Mouse (Mus musculus): ENCODE data around the gene Chic2. TPM values are rescaled to one million over a fixed set of nuclear protein-coding genes. Genes with fewer than 3 reads are reported as not detected.
A peak's percentile ranks its signal among the peaks of the same experiment; 100 is the strongest.

Chic2 gene
- polyA plus RNA-seq, 1 experiment, result 15.3 TPM

- no peak for TF ChIP-seq CTCF (IDR thresholded peaks at IDR 0.05; ENCODE audit: extremely low read depth, insufficient read depth, low read length)
- no peak for TF ChIP-seq POLR2A (IDR thresholded peaks at IDR 0.05; ENCODE audit: extremely low read depth, insufficient read depth, low read length)
- H3K27ac ChIP-seq (ENCODE audit: insufficient read depth, low read length), result no peak overlapping the region
- no peak overlapping the region for H3K4me3 ChIP-seq (ENCODE audit: insufficient read depth, low read length)
- no peaks in the 10 kb centered on the region for H3K4me1 ChIP-seq (ENCODE audit: control insufficient read depth, insufficient read depth, low read length)
Observed at GRCm38 (mm10) chr5:75077051-75077380, 32.4 kb upstream of the Chic2 start.

GRCm38 (mm10) chr5:75076326-75077050, 31.9 kb upstream of the Chic2 start:
- TF ChIP-seq POLR2A (IDR thresholded peaks at IDR 0.05; ENCODE audit: extremely low read depth, insufficient read depth, low read length), result no peak
- TF ChIP-seq CTCF (IDR thresholded peaks at IDR 0.05; ENCODE audit: extremely low read depth, insufficient read depth, low read length), result no peak
- H3K27ac ChIP-seq (ENCODE audit: insufficient read depth, low read length), result no peak overlapping the region
- no peaks in the 10 kb centered on the region for H3K4me1 ChIP-seq (ENCODE audit: control insufficient read depth, insufficient read depth, low read length)
- no peak overlapping the region; the same call in 1 of the 2 replicates for H3K4me3 ChIP-seq (ENCODE audit: insufficient read depth, low read length)

GRCm38 (mm10) chr5:75075383-75075941, 30.9 kb upstream of the Chic2 start, which contains the start of gene Gsx2:
TSS of gene Gsx2 (plus strand) at chr5:75075601.
- peak within 1 kb of the TSS; percentile 22 for H3K4me3 ChIP-seq (ENCODE audit: insufficient read depth, low read length)
- H3K27ac ChIP-seq (ENCODE audit: insufficient read depth, low read length), result no peak within 1 kb of the TSS
- no peaks in the 10 kb centered on the region for H3K4me1 ChIP-seq (ENCODE audit: control insufficient read depth, insufficient read depth, low read length)
- TF ChIP-seq POLR2A (IDR thresholded peaks at IDR 0.05; ENCODE audit: extremely low read depth, insufficient read depth, low read length) (no peak), CTCF (IDR thresholded peaks at IDR 0.05; ENCODE audit: extremely low read depth, insufficient read depth, low read length) (no peak)

- H3K4me1 ChIP-seq (ENCODE audit: control insufficient read depth, insufficient read depth, low read length), result no peaks in the 10 kb centered on the region
- TF ChIP-seq POLR2A (IDR thresholded peaks at IDR 0.05; ENCODE audit: extremely low read depth, insufficient read depth, low read length), result no peak
- no peak for TF ChIP-seq CTCF (IDR thresholded peaks at IDR 0.05; ENCODE audit: extremely low read depth, insufficient read depth, low read length)
- H3K4me3 ChIP-seq (ENCODE audit: insufficient read depth, low read length), result no peak overlapping the region
- H3K27ac ChIP-seq (ENCODE audit: insufficient read depth, low read length), result no peak overlapping the region
Observed at GRCm38 (mm10) chr5:75074537-75075382, 30.2 kb upstream of the Chic2 start.

- Histone ChIP-seq H3K4me3 (ENCODE audit: insufficient read depth, low read length) (no peak overlapping the region), H3K4me1 (ENCODE audit: control insufficient read depth, insufficient read depth, low read length) (no peaks in the 10 kb centered on the region), H3K27ac (ENCODE audit: insufficient read depth, low read length) (no peak overlapping the region)
- no peak for TF ChIP-seq POLR2A (IDR thresholded peaks at IDR 0.05; ENCODE audit: extremely low read depth, insufficient read depth, low read length)
- TF ChIP-seq CTCF (IDR thresholded peaks at IDR 0.05; ENCODE audit: extremely low read depth, insufficient read depth, low read length), result no peak
Observed at GRCm38 (mm10) chr5:75074132-75074531, 29.6 kb upstream of the Chic2 start.

GRCm38 (mm10) chr5:75073684-75074083, 29.1 kb upstream of the Chic2 start:
- H3K27ac ChIP-seq (ENCODE audit: insufficient read depth, low read length), result no peak overlapping the region

GRCm38 (mm10) chr5:75073167-75073566, 28.6 kb upstream of the Chic2 start:
- no peaks in the 10 kb centered on the region for H3K4me1 ChIP-seq (ENCODE audit: control insufficient read depth, insufficient read depth, low read length)
- no peak overlapping the region for H3K4me3 ChIP-seq (ENCODE audit: insufficient read depth, low read length)
- H3K27ac ChIP-seq (ENCODE audit: insufficient read depth, low read length), result no peak overlapping the region
- no peak for TF ChIP-seq CTCF (IDR thresholded peaks at IDR 0.05; ENCODE audit: extremely low read depth, insufficient read depth, low read length)
- no peak for TF ChIP-seq POLR2A (IDR thresholded peaks at IDR 0.05; ENCODE audit: extremely low read depth, insufficient read depth, low read length)

More at GRCm38 (mm10) chr5:75073684-75074083, 29.1 kb upstream of the Chic2 start:
- H3K4me3 ChIP-seq (ENCODE audit: insufficient read depth, low read length), result no peak overlapping the region
- TF ChIP-seq POLR2A (IDR thresholded peaks at IDR 0.05; ENCODE audit: extremely low read depth, insufficient read depth, low read length) (no peak), CTCF (IDR thresholded peaks at IDR 0.05; ENCODE audit: extremely low read depth, insufficient read depth, low read length) (no peak)
- no peaks in the 10 kb centered on the region for H3K4me1 ChIP-seq (ENCODE audit: control insufficient read depth, insufficient read depth, low read length)

GRCm38 (mm10) chr5:75072532-75072931, 28.0 kb upstream of the Chic2 start:
- H3K4me3 ChIP-seq (ENCODE audit: insufficient read depth, low read length), result no peak overlapping the region
- TF ChIP-seq CTCF (IDR thresholded peaks at IDR 0.05; ENCODE audit: extremely low read depth, insufficient read depth, low read length) (no peak), POLR2A (IDR thresholded peaks at IDR 0.05; ENCODE audit: extremely low read depth, insufficient read depth, low read length) (no peak)
- no peaks in the 10 kb centered on the region for H3K4me1 ChIP-seq (ENCODE audit: control insufficient read depth, insufficient read depth, low read length)

GRCm38 (mm10) chr5:75071951-75072350, 27.4 kb upstream of the Chic2 start:
- H3K4me1 ChIP-seq (ENCODE audit: control insufficient read depth, insufficient read depth, low read length), result no peaks in the 10 kb centered on the region
- H3K4me3 ChIP-seq (ENCODE audit: insufficient read depth, low read length), result no peak overlapping the region
- H3K27ac ChIP-seq (ENCODE audit: insufficient read depth, low read length), result no peak overlapping the region
- TF ChIP-seq POLR2A (IDR thresholded peaks at IDR 0.05; ENCODE audit: extremely low read depth, insufficient read depth, low read length), result no peak
- TF ChIP-seq CTCF (IDR thresholded peaks at IDR 0.05; ENCODE audit: extremely low read depth, insufficient read depth, low read length), result no peak

More at GRCm38 (mm10) chr5:75072532-75072931, 28.0 kb upstream of the Chic2 start:
- H3K27ac ChIP-seq (ENCODE audit: insufficient read depth, low read length), result no peak overlapping the region
